Mouse (Mus musculus): ENCODE measurements around the gene Hmgxb4. TPM values are rescaled to one million over a fixed set of nuclear protein-coding genes. Genes with fewer than 3 reads are reported as not detected.
A peak's percentile ranks its signal among the peaks of the same experiment; 100 is the strongest.

Gene Hmgxb4
- total RNA-seq, 2 experiments from 2014 or later: 22.9 to 27.3 TPM

DNA sequence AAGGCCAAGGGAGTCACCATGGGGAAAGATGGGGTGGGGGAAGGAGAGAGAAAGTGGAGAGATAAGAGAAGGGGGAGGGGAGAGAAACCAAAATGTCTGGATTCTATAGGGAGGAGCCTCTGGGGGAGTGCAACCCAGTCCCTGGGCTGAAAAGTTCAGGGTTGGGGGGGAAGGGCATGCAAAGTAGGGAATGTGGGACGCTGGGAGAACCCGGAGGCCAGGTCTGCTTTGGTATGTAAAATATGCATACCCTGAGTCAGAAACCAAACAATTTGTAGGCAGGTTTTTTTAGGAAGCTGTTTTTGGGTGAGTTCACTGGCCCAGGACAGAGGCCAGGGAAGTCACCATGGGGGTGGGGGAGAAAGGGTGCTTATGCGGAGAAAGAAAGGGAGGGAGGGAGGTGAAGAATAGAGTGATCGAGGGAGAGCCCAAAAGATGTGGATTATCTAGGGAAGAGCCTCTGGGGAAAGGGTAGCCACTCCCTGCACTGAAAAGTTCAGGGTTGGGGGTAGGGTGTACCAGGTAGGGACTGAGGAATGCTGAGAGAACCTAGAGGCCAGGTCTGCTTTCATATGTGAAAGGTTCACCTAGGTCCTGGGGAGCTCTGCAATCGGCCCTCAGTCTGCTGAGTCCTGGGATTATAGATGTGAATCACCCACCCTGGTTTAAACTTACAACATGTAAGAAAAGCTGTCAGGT is 25.3 kb downstream of the Hmgxb4 start:
- no peak for DNase-seq

DNA sequence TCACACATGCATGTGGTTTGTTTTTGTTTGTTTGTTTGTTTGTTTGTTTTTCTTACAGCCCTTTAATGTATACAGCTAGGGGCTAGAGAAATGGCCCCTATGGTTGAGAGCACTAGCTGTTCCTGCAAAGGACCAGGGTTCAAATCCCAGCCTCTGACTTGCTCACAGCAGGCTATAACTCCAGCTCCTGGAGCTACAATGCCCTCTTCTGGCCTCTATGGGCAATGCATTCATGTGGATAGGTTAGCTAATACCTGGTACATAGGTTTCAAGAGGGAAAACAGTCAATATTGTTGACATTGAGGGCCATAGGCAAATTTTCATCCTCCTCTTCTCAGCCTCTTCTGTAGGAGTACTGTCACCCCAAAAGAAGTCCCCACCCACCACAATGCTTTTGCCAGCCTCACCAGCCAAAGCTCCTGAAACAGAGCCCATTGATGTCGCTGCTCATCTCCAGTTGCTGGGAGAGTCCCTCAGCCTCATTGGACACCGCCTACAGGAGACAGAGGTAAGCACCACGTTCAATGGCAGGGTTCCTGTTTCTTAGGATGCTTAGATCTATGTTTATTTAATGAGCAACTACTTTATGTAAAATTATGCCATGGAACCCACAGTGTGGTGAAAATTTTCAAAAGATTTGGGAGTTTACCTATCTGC is 30.6 kb downstream of the Hmgxb4 start:
- DNase-seq: no peak

DNA sequence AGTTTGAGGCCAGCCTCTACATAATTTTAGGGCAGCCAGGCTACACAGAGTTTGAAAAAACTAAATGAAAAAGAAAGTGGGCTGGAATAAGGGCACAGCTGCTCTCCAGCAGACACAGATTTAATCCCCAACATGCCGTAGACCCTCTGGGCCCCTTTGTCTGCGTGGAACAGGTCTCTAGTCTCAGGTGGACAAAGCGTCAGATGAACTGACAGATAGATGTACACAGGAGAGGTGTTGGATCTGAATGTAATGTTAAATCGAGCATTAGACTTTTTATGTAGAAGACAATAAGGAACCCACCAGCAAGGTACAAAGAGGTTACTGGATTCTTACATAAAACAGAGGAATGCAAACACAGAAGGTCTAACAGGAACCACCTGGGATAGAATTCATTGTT is 32.7 kb downstream of the Hmgxb4 start:
- DNase-seq: no peak

DNA sequence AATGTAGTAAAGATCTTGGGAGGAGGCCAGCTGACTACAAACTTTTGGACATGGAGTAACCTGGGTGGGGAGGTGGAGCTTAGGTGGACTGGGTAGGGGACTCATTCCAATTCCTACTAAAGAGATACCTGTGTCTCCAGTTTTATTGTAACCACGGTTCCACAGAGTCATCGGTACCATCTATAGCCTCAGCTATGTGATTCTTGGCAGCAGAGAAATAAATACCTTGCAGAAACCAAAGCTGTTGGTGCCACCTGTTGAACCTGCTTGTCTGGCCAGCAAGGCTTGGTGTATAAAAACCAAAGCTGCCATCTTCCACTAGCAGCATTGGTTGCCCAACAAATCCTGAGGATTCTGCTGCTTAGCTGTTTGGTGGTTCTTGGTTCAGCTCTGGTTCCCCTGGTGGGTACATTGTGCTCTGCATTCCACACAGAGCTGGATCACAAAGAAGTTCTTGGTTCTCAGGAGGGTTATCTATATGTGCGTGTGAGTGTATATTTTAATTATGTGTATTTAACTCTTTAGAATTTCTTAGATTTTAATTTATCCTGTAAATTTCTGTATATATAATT is 37.4 kb downstream of the Hmgxb4 start:
- DNase-seq: no peak

DNA sequence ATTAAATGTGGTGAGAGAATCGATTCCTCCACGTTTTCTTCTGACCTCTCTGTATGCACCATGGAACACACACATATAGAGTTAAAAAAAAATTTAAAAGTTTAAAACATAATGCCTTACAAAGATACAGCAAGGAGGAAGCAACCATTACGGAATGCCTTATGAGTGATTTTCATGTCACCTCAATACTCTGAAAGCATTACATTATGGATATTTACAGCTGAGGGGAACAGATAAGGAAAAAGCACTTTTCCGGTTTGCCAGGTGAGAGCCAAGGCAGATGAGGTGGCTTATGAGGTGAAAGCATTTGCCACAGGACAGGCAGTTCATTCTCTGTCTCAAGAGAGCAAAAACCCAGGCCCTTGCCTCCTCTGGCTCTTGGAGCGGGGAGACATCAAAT is 39.8 kb downstream of the Hmgxb4 start:
- DNase-seq: no peak

DNA sequence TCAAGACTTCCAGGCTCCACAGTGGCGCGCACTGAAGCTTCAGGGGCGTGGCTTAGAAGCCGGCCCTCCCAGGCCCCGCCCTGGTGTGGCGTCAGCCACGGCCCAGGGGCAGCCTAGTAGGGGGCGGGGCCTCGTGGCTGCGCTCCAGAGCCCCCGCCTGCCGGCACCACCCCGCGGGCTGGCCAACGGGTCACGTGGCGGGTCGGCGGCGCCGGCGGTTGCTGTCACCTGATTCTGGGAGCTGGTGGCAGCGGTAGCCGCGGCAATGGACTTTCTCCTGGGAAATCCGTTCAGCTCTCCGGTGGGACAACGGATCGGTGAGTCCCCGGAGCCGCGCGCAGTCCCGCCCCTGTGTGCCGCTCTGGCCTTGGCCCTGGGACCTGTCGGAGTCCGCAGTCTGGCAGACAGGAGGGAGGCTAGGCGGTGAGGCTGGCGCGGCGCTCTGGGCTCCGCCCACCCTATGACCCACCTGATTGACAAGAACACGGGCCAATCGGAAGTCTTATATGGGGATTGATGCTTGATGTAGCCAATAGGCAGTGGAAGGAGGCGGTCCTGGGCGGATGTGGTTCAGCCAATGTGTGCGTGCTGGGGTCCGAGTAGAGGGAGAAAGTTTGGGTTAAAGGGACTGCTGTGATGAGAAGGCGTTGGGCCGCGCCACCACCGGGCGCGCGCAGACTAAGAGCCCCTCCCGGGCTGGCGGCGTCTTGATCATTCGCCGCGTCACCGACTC is 40.5 kb downstream of the Hmgxb4 start, which contains the start of gene Tom1:
Gene Tom1, plus strand, starts transcription at position 195 of the 733 bp plus-strand sequence.
- DNase-seq: peak; percentile 99

DNA sequence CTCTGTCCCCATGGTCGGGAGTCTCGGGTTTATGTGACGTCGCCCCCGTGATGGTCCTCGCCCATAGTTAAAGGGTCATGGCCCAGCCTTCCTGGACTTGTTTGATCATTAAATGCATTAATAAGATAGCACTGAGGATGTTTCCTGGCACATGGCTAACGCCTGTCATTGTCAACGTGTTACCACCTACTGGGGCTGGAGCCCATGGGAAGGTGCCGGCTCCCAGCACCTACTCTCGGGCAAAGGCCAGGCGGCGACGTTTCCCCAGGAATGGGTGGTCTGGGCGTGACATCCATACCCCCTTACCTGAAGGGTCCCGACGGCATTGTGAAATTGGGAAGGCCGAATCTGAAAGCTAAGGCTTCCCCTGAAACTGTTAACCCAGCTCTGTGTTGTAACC is 41.1 kb downstream of the Hmgxb4 start:
- DNase-seq: no peak

- no peak for DNase-seq
These were observed 42.5 kb downstream of the Hmgxb4 start for GRCm38 (mm10) chr8:75035640-75036039.

GRCm38 (mm10) chr8:75038497-75038896 is 45.3 kb downstream of the Hmgxb4 start:
- no peak for DNase-seq

DNA sequence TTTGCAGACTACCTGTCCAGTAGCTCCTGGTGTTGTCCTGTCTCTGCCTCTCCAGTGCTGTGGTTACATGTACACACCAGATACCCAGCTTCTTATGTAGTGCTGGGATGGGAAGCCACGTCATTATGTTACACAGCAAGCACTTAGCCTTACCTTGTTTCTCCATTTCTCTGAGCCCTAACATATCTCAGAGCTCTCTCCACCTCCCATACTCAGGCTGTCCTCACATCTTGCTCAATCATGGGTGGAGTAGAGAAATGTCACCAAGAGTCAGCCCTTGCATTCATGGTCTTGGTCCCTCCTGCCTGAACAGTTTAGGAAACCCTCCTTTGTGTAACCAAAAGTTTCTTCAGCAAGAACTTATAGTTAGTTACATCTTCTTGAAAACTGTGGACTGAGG is 46.6 kb downstream of the Hmgxb4 start:
- no peak for DNase-seq

- DNase-seq: no peak
These were observed 49.0 kb downstream of the Hmgxb4 start for GRCm38 (mm10) chr8:75042171-75042570.

- no peak for DNase-seq
These were observed 49.8 kb downstream of the Hmgxb4 start for GRCm38 (mm10) chr8:75042974-75043373.

DNA sequence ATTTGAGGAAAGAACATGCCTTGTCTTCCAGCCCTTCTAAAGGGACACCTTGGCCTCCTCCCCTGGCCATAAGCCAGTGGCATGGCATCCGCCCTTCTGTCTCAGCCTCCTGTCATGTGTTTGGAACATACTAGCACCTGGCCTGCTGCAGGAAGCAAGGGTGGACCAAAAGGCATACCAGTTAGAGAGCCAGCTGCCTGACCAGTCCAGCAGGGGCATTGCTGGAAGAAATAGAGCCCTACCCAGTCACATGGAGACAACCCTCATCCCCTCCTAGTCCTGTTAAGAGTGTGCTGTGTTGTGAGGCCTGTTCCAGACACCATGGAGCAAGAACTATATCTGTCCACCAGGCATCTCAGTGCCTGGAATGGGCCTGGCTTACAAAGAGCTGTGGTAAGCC is 53.1 kb downstream of the Hmgxb4 start:
- no peak for DNase-seq

DNA sequence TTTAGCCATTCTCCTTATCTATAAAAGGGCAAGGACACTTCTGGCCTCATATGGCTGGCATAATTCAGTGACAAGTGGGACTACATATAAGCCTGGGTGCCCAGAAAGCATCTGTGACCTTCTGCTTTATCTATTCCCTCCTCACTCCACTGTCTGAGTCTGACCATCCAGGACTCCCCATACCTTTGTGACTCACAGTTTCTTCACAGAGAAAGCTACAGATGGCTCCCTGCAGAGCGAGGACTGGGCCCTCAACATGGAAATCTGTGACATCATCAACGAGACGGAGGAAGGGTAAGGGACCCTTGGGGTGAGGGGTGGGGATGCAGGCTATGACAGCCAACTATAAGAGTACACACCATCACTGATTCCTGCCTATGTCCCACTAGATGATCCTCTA is 54.6 kb downstream of the Hmgxb4 start:
- no peak for DNase-seq

- no peak for DNase-seq
These were observed 60.2 kb downstream of the Hmgxb4 start for GRCm38 (mm10) chr8:75053342-75053741.

DNA sequence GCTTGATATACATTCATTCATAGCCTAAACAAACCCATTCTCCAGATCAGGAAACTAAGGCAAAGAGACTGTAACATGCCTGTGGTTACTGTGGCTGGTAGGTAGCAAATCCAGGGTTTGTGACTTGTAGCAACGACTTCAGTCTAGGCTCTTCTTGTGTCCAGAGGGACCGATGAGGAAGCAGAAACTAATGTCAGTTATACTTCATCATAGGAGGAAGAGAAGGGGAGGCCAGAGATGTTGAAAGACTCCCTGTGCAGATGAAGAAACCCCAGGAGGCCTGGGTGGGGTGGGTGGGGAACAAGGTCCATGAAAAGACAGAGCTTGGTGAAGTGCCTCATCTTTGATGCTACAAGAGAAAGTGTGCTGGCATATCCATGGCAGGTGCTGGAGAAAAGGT is 62.5 kb downstream of the Hmgxb4 start:
- DNase-seq: no peak

DNA sequence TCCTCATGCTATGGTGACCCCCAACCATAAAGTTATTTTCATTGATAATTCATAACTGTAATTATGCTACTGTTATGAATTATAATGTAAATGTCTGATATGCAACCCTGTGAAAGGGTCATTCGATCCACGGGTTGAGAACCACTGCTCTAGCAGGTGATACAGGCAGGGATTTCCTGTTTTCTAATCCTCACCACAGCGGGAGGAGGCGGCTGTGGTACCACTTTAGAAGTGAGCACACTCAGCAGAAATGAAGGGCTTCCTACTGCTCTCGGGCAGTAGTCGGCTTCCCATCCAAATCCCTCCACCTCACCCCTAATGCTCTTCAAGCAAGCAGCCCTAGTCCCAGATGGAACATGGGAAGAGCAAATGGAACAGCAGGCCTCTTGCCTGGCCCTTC is 66.9 kb downstream of the Hmgxb4 start:
- no peak for DNase-seq

GRCm38 (mm10) chr8:75060815-75061214 is 67.7 kb downstream of the Hmgxb4 start:
- DNase-seq: no peak

GRCm38 (mm10) chr8:75063290-75063689 is 70.1 kb downstream of the Hmgxb4 start:
- peak; percentile 30 for DNase-seq

GRCm38 (mm10) chr8:75064790-75065189 is 71.6 kb downstream of the Hmgxb4 start:
- no peak for DNase-seq

DNA sequence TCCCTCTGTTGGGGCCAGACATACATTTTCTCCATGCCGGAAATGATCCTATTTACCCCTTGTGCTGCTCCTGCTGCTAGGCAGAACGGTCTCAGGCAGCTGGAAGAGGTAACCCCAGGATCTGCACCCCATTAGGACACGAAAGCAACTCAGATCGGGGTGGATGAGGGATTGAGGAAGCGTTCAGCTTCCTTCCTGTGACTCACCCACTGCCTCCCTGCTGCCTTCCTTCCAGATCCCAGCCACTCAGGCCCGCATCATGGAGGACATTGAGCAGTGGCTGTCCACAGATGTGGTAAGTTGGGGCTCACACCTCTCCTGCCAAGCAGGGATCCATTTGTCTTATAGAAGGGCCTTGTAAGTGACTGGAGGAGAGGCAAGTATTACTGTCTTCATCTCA is 74.1 kb downstream of the Hmgxb4 start:
- DNase-seq: no peak

- no peak for DNase-seq
These were observed 77.1 kb downstream of the Hmgxb4 start for GRCm38 (mm10) chr8:75070297-75070696.

All from adrenal gland, postnatal 10 days (tissue).